Mouse (Mus musculus) urinary bladder, postnatal 36 days (tissue): ENCODE results near the gene Drd3.

ENCODE experiments used
- DNase-seq, 2 experiments: peaks; one replicate each; pipeline ENCODE4 v3.0.0; 2022; ENCODE audit warnings: low spot score in 2 of 2, mixed read lengths in 1 of 2

Gene Drd3

GRCm38 (mm10) chr16:43801791-43802307 is 48.0 kb downstream of the Drd3 start:
- DNase-seq, result peak; percentile 68 to 74

- DNase-seq, result no peak
These were observed 48.6 kb downstream of the Drd3 start for GRCm38 (mm10) chr16:43802466-43802865.

- DNase-seq, result no peak
These were observed 50.5 kb downstream of the Drd3 start for GRCm38 (mm10) chr16:43804364-43804763.

- DNase-seq, result no peak
These were observed 53.2 kb downstream of the Drd3 start for GRCm38 (mm10) chr16:43807048-43807447.

- no peak for DNase-seq
These were observed 55.6 kb downstream of the Drd3 start for GRCm38 (mm10) chr16:43809429-43809828.

- no peak for DNase-seq
These were observed 57.6 kb downstream of the Drd3 start for GRCm38 (mm10) chr16:43811402-43811801.

- DNase-seq, result no peak
These were observed 60.8 kb downstream of the Drd3 start for GRCm38 (mm10) chr16:43814644-43815043.

GRCm38 (mm10) chr16:43816321-43816720 is 62.5 kb downstream of the Drd3 start:
- DNase-seq, result no peak

- DNase-seq, result no peak
These were observed 64.6 kb downstream of the Drd3 start for GRCm38 (mm10) chr16:43818404-43818803.

GRCm38 (mm10) chr16:43827492-43827891 is 73.7 kb downstream of the Drd3 start:
- DNase-seq, result no peak

- DNase-seq, result no peak
These were observed 78.1 kb downstream of the Drd3 start for GRCm38 (mm10) chr16:43831957-43832356.

GRCm38 (mm10) chr16:43841236-43841635 is 87.4 kb downstream of the Drd3 start:
- DNase-seq, result no peak

- DNase-seq, result no peak
These were observed 96.0 kb downstream of the Drd3 start for GRCm38 (mm10) chr16:43849839-43850238.

- no peak for DNase-seq
These were observed 105.2 kb downstream of the Drd3 start for GRCm38 (mm10) chr16:43858941-43859476.

GRCm38 (mm10) chr16:43860624-43861023 is 106.8 kb downstream of the Drd3 start:
- no peak for DNase-seq

- DNase-seq, result no peak
These were observed 116.0 kb downstream of the Drd3 start for GRCm38 (mm10) chr16:43869805-43870204.

- no peak for DNase-seq
These were observed 117.6 kb downstream of the Drd3 start for GRCm38 (mm10) chr16:43871419-43871818.
